Mouse (Mus musculus) heart, postnatal 0 days (tissue): ENCODE data around the gene Pcolce. TPM values are rescaled to one million over a fixed set of nuclear protein-coding genes. Genes with fewer than 3 reads are reported as not detected.

Source experiments
- ATAC-seq: fragments of 200-750 bp; cut with Nextera tagmentation; 2 replicates; pipeline ENCODE4 v1.8.0; 2017; ENCODE audit warnings: low read depth, moderate number of reproducible peaks, moderate library complexity; ENCODE audit not compliant: insufficient read depth
- DNase-seq: peaks from one replicate; pipeline ENCODE4 v3.0.0-alpha.2; 2016; ENCODE audit warnings: low spot score
- H3K27ac ChIP-seq: fragments of 300-500 bp; sonication (generic); 2 replicates; pipeline ENCODE4 v1.5.1; 2014; ENCODE audit warnings: low read depth, mild to moderate bottlenecking
- H3K27me3 ChIP-seq: fragments of 300-500 bp; sonication (generic); 2 replicates; pipeline ENCODE4 v1.6.1; 2014; ENCODE audit warnings: low read length, mixed read lengths; ENCODE audit not compliant: control insufficient read depth, insufficient read depth
- H3K36me3 ChIP-seq: fragments of 300-500 bp; sonication (generic); replicated peaks from 2 replicates; pipeline ENCODE4 v1.6.1; 2014; ENCODE audit warnings: low read length, mixed read lengths; ENCODE audit not compliant: control insufficient read depth, insufficient read depth
- H3K4me1 ChIP-seq: fragments of 300-500 bp; sonication (generic); 2 replicates; pipeline ENCODE4 v1.6.1; 2014; ENCODE audit warnings: antibody characterized with exemption; ENCODE audit not compliant: control insufficient read depth, insufficient read depth
- H3K4me2 ChIP-seq: fragments of 300-500 bp; sonication (generic); 2 replicates; pipeline ENCODE4 v1.6.1; 2014; ENCODE audit warnings: low read depth, mild to moderate bottlenecking, low read length, moderate library complexity
- H3K4me3 ChIP-seq: fragments of 300-500 bp; sonication (generic); 2 replicates; pipeline ENCODE4 v1.5.1; 2014; ENCODE audit warnings: low read depth, low read length
- H3K9ac ChIP-seq: fragments of 300-500 bp; sonication (generic); replicated peaks from 2 replicates; pipeline ENCODE4 v1.6.1; 2014; ENCODE audit warnings: low read depth, low read length, mixed read lengths
- H3K9me3 ChIP-seq: fragments of 300-500 bp; sonication (generic); replicated peaks from 2 replicates; pipeline ENCODE4 v1.6.1; 2016; ENCODE audit warnings: low read length; ENCODE audit not compliant: control insufficient read depth
- CTCF ChIP-seq: IDR thresholded peaks from 2 replicates; pipeline ENCODE4 v1.5.1; 2016; ENCODE audit warnings: antibody characterized with exemption, control low read depth, low read depth
- EP300 ChIP-seq: IDR thresholded peaks from 2 replicates; pipeline ENCODE4 v1.6.1; 2016; ENCODE audit warnings: antibody characterized with exemption, low read depth
- WGBS: fragments of 180-500 bp; shearing (Covaris S2); extraction: QIAGEN DNeasy Blood & Tissue Kit; methylation state at CpG from one replicate; pipeline ENCODE4 v1.1.7; 2014; 5-methylcytosine and 5-hydroxymethylcytosine counted together
- polyA plus RNA-seq: library from polyadenylated mRNA; unstranded; fragments of >200 nt; fragmentation: Nextera tagmentation; extraction: Ambion mirVana; gene quantifications from 2 replicates; pipeline ENCODE4 v1.2.1, GENCODE M21; 2015
- total RNA-seq: library from RNA; depleted of rRNA; stranded (reverse); fragments of >200 nt; gene quantifications from 2 replicates; pipeline ENCODE4 v1.2.3, GENCODE M21; 2014; ENCODE audit warnings: low replicate concordance

Gene Pcolce
- total and polyA plus RNA-seq, 2 experiments from 2014 or later: 116 to 172 TPM

- ATAC-seq: no peak; the same call in 1 of the 2 replicates
- peaks cover 20% of the 10 kb centered on the region for H3K36me3 ChIP-seq
- peaks cover 33% of the 10 kb centered on the region for H3K27me3 ChIP-seq
- peaks cover 5% of the 10 kb centered on the region; the same call in 1 of the 2 replicates for H3K4me1 ChIP-seq
- 4% methylated on average over 44 of the region's 44 CpGs for WGBS
- H3K27ac ChIP-seq: no peak overlapping the region
- H3K4me3 ChIP-seq: peak overlapping the region; percentile 30
- TF ChIP-seq CTCF (no peak), EP300 (no peak)
- no peaks in the 10 kb centered on the region for H3K9me3 ChIP-seq
- DNase-seq: no peak
- H3K9ac ChIP-seq: no peak overlapping the region
- peak overlapping the region; percentile 63 for H3K4me2 ChIP-seq
Observed at GRCm38 (mm10) chr5:137645091-137645651, 31.6 kb upstream of the Pcolce start.

- Histone ChIP-seq H3K27ac (no peak overlapping the region), H3K4me3 (no peak overlapping the region), H3K27me3 (peaks cover 33% of the 10 kb centered on the region), H3K9ac (no peak overlapping the region), H3K4me1 (no peaks in the 10 kb centered on the region), H3K4me2 (no peak overlapping the region), H3K36me3 (peaks cover 27% of the 10 kb centered on the region), H3K9me3 (no peaks in the 10 kb centered on the region)
- no peak for ATAC-seq
- TF ChIP-seq CTCF (no peak), EP300 (no peak)
- 41% methylated on average over 19 of the region's 19 CpGs for WGBS
- no peak for DNase-seq
Observed at GRCm38 (mm10) chr5:137644484-137644883, 30.9 kb upstream of the Pcolce start.

DNA sequence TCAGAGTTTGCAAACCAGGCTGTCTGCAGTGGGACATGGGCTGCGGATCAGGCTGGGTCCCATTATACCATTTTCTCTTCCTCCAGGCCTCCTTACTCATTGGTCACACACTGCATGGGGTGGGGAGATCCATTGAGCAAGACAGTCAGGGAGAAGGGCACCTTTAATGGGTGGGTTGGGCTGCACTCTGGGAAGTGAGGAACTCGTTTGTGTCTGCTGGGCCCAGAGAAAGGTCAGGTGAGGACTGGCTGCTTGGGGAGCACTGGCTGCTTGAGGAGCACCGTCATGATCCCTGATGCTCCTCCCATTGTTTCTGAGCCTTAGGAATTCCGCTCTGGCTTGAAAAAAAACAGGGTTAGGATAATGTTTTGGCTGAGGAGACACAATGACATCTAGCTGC is 29.3 kb upstream of the Pcolce start:
- no peak for DNase-seq
- H3K4me3 ChIP-seq: no peak overlapping the region
- peaks cover 43% of the 10 kb centered on the region for H3K36me3 ChIP-seq
- TF ChIP-seq CTCF (no peak), EP300 (no peak)
- H3K9me3 ChIP-seq: no peaks in the 10 kb centered on the region
- H3K4me1 ChIP-seq: no peaks in the 10 kb centered on the region
- WGBS: 58% methylated on average over 4 of the region's 4 CpGs
- peaks cover 33% of the 10 kb centered on the region for H3K27me3 ChIP-seq
- no peak for ATAC-seq
- no peak overlapping the region for H3K27ac ChIP-seq
- no peak overlapping the region for H3K9ac ChIP-seq
- no peak overlapping the region for H3K4me2 ChIP-seq

DNA sequence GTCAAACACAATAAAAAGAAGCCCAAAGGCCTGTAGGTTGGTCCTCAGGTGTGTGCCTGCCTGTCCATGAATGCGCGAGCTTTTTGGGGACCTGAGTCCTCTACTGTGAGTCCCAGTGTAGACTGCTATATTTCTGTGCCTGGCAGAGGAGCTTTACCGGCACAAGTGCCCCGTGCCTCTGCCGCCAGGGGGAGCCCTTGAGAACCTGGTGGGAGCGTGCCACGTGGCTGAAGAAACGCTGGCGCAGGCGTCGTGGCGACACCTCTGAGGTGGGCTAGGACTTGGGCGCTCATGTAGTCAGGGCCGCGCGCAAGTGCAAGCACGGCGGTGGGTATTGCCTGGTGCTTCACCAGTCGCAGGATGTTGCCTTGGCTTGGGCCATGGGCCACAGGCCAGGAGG is 27.5 kb upstream of the Pcolce start, which contains the start of gene Sap25:
TSS of gene Sap25 (plus strand) at position 281 of the 400 bp plus-strand sequence.
- H3K9me3 ChIP-seq: no peaks in the 10 kb centered on the region
- no peak within 1 kb of the TSS for H3K27ac ChIP-seq
- DNase-seq: no peak
- peaks cover 24% of the 10 kb centered on the region for H3K27me3 ChIP-seq
- H3K4me3 ChIP-seq: no peak within 1 kb of the TSS
- ATAC-seq: no peak
- TF ChIP-seq EP300 (no peak), CTCF (0 out of 2 replicates have a peak, but pooled peaks have one; percentile 12)
- no peak within 1 kb of the TSS for H3K4me2 ChIP-seq
- H3K9ac ChIP-seq: no peak within 1 kb of the TSS
- peaks cover 61% of the 10 kb centered on the region for H3K36me3 ChIP-seq
- no peaks in the 10 kb centered on the region for H3K4me1 ChIP-seq
- WGBS: 83% methylated on average over 19 of the region's 19 CpGs

- Histone ChIP-seq H3K9me3 (no peaks in the 10 kb centered on the region), H3K27me3 (peaks cover 10% of the 10 kb centered on the region), H3K36me3 (peaks cover 73% of the 10 kb centered on the region), H3K4me1 (no peaks in the 10 kb centered on the region), H3K27ac (no peak overlapping the region), H3K9ac (no peak overlapping the region), H3K4me3 (no peak overlapping the region), H3K4me2 (no peak overlapping the region)
- ATAC-seq: no peak
- TF ChIP-seq CTCF: no peak
- no peak for TF ChIP-seq EP300
- DNase-seq: no peak
- 73% methylated on average over 7 of the region's 7 CpGs for WGBS
Observed at GRCm38 (mm10) chr5:137639472-137639871, 25.9 kb upstream of the Pcolce start.
